Mouse (Mus musculus) MEL (cell line): ENCODE results near the gene Dusp12.

Experiments used
- CTCF ChIP-seq, 3 experiments: IDR thresholded peaks in 2 of 3; conservative IDR thresholded peaks in 1 of 3; 2 replicates each; pipeline ENCODE4 v1.5.1; 2011 to 2012; ENCODE audit warnings: low read length in 3 of 3, low read depth in 2 of 3, mild to moderate bottlenecking in 2 of 3, improper control_type of control experiment in 1 of 3, inconsistent platforms in 1 of 3, mixed read lengths in 1 of 3, moderate library complexity in 1 of 3; ENCODE audit not compliant: control insufficient read depth in 1 of 3, insufficient read depth in 1 of 3, poor library complexity in 1 of 3, severe bottlenecking in 1 of 3
- ELF1 ChIP-seq: IDR thresholded peaks from 2 replicates; pipeline ENCODE4 v1.6.1; 2014; ENCODE audit warnings: low read depth, mild to moderate bottlenecking, inconsistent platforms, low read length, improper control_type of control experiment, moderate library complexity
- EP300 ChIP-seq, 2 experiments: IDR thresholded peaks; 2 replicates each; pipeline ENCODE4 v1.6.1; 2011; ENCODE audit warnings: improper control_type of control experiment in 2 of 2, low read length in 2 of 2, low read depth in 1 of 2, mild to moderate bottlenecking in 1 of 2
- GATA1 ChIP-seq: IDR thresholded peaks from 2 replicates; pipeline ENCODE4 v1.6.1; 2011; ENCODE audit warnings: low read depth, low read length, improper control_type of control experiment
- MAX ChIP-seq: IDR thresholded peaks from 2 replicates; pipeline ENCODE4 v1.6.1; 2011; ENCODE audit warnings: low read length, improper control_type of control experiment
- MYB ChIP-seq: IDR thresholded peaks from 2 replicates; pipeline ENCODE4 v1.6.1; 2011; ENCODE audit warnings: mild to moderate bottlenecking, low read depth, low read length, improper control_type of control experiment
- POLR2A ChIP-seq, 2 experiments: IDR thresholded peaks; 2 replicates each; pipeline ENCODE4 v1.6.1; 2011 to 2012; ENCODE audit warnings: low read length in 2 of 2, mild to moderate bottlenecking in 2 of 2, control low read depth in 1 of 2, improper control_type of control experiment in 1 of 2, low read depth in 1 of 2, moderate library complexity in 1 of 2; ENCODE audit not compliant: control insufficient read depth in 1 of 2, insufficient read depth in 1 of 2, poor library complexity in 1 of 2
- POLR2AphosphoS2 ChIP-seq: IDR thresholded peaks from 2 replicates; pipeline ENCODE4 v1.6.1; 2011; ENCODE audit warnings: low read length, improper control_type of control experiment
- TBP ChIP-seq: IDR thresholded peaks from 2 replicates; pipeline ENCODE4 v1.8.0; 2011; ENCODE audit warnings: low read depth, low read length, improper control_type of control experiment
- TCF12 ChIP-seq: IDR thresholded peaks from 2 replicates; pipeline ENCODE4 v1.6.1; 2014; ENCODE audit warnings: low read depth, mild to moderate bottlenecking, inconsistent platforms, low read length, improper control_type of control experiment, moderate library complexity
- UBTF ChIP-seq: IDR thresholded peaks from 2 replicates; pipeline ENCODE4 v1.6.1; 2012; ENCODE audit warnings: low read depth, mild to moderate bottlenecking, inconsistent platforms, low read length, improper control_type of control experiment, moderate library complexity, borderline replicate concordance; ENCODE audit not compliant: insufficient read depth
- USF1 ChIP-seq: IDR thresholded peaks from 2 replicates; pipeline ENCODE4 v1.6.1; 2014; ENCODE audit warnings: low read depth, mild to moderate bottlenecking, inconsistent platforms, low read length, improper control_type of control experiment, moderate library complexity
- ZNF384 ChIP-seq: IDR thresholded peaks from 2 replicates; pipeline ENCODE4 v1.6.1; 2012; ENCODE audit warnings: low read depth, mild to moderate bottlenecking, inconsistent platforms, low read length, improper control_type of control experiment

DNA sequence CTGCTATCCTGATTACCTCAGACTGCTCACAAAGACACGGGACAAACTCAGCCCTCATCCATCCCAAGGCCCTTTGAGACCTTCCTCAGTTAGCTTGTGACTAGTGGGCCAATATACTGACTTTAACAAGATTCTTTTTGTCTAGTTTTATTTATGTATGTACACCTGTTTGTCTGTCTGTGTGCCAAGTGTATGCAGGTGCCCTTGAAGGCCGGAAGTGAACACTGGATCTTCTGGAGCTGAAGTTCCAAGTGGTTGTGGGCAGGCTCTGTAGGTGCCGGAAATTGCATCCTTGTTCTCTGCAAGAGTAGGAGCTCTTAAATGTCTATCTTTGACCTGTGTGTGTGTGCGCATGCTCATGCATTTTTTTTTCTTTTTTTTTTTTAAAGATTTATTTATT lies 43.9 kb upstream of the Dusp12 start:
- TF ChIP-seq MYB (no peak), TBP (no peak), GATA1 (no peak), CTCF (IDR thresholded peaks at IDR 0.05 in 2 of 3, conservative IDR thresholded peaks at IDR 0.05 in 1 of 3; ENCODE audit: control insufficient read depth in 1 of 3, insufficient read depth in 1 of 3, low read depth in 2 of 3, low read length in 3 of 3, poor library complexity in 1 of 3, severe bottlenecking in 1 of 3) (no peak), ELF1 (no peak), EP300 (IDR thresholded peaks at IDR 0.05; ENCODE audit: low read depth in 1 of 2, low read length in 2 of 2) (no peak), ZNF384 (no peak), UBTF (no peak), USF1 (no peak), TCF12 (no peak), POLR2A (IDR thresholded peaks at IDR 0.05; ENCODE audit: control insufficient read depth in 1 of 2, insufficient read depth in 1 of 2, low read depth in 1 of 2, low read length in 2 of 2, poor library complexity in 1 of 2) (no peak), MAX (no peak), POLR2AphosphoS2 (no peak)
